Mouse (Mus musculus): ENCODE results near the gene Dao.

Gene Dao

DNA sequence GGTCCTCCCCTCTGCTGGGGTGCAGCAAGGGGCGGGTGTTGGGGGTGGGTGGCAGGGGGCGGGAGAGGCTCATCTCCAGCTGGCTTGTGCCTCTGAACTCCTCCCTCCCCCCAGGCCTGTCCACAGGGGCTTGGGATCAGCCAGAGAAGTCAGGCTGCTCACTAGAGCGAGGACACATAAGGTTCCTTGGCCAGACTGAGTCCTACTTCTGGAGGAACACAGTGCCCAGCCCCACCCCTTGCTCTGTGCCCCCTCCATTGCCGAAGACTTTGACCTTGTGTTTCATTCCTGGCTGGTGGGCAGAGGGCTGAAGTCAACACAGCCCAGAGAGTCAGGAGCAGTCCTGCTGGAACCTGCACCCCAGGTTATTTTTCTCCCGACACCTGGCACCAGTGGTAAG lies at the start of gene Dao:
Dao (plus strand) TSS at position 162 of the 400 bp plus-strand sequence.
- no peak for DNase-seq (ENCODE audit: low spot score)

DNA sequence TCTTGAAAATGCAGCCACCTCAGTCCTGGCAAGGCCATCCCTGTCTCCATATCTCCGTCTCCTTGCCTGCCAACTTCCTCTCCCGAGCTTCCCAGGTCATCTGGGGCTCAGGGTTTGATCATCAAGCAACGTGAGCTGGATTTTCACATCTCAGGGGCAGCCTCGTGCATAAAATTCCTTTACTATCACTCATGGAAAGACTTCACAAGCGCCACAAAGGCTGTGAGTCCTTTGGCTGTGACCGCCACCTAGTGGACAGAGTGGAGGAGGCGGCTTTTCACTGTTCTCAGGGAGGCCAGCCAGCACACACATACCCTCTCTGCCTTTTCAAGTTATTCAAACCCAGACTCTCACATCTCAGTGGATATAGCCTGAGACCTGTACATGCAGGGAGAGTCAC lies 49.1 kb upstream of the Dao start:
- DNase-seq (ENCODE audit: low spot score), result peak; percentile 71

DNA sequence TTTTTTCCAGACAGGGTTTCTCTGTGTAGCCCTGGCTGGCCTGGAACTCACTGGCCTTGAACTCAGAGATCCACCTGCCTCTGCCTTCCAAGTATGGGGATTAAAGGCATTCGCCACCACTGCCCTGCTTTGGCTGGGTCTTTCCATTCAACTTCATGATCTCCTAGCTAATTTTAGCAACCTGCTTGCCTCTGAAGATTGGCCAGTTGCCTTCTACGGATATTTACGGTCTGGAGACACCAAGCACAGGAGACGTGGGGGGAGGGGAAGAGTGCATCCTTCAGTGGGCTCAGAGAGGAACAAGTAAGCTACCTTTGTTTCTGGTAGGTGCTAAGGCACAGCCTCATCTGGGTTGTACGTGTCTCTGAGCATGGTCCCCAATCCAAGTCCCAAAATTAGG lies 48.2 kb upstream of the Dao start:
- DNase-seq (ENCODE audit: low spot score), result no peak

- DNase-seq (ENCODE audit: low spot score), result no peak
Observed at GRCm38 (mm10) chr5:113955691-113956090, 47.8 kb upstream of the Dao start.

DNA sequence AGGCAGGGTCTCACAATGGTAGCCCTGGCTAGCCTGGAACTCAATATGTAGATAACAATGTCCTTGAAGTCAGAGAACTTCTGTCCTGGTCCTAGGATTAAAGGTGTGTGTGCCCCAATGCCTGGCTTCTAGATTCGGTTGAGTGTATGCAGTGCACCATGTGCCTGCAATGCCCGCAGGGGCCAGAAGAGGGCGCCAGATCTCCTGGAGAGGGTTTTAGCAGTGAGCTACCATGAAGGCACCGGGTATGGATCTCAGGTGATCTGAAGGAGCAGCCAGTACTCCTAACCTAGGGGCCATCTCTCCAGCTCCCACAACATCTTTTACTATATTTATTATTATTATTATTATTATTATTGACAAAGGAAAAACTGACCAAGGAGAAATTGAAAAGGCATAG lies 47.0 kb upstream of the Dao start:
- peak; percentile 77 for DNase-seq (ENCODE audit: low spot score)

DNA sequence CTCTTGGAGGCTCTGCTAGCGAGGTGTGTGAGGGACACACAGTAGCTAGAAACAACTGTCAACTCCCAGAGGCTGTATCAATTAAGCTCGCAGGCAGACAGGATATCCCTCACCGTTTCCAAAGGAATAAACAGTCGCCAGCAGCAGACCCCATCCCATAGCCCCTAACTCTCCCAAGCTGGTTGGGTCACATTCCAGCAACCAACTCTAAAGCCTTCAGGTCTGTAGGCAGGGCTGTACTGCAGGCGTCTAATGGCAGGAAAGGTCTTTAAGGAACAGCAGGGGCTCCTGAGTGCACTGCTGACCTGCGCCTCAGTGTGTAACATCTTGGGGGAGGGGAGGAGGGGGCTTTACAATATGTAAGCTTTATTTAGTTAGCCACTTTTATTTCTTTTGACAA lies 44.5 kb upstream of the Dao start:
- DNase-seq (ENCODE audit: low spot score), result no peak

DNA sequence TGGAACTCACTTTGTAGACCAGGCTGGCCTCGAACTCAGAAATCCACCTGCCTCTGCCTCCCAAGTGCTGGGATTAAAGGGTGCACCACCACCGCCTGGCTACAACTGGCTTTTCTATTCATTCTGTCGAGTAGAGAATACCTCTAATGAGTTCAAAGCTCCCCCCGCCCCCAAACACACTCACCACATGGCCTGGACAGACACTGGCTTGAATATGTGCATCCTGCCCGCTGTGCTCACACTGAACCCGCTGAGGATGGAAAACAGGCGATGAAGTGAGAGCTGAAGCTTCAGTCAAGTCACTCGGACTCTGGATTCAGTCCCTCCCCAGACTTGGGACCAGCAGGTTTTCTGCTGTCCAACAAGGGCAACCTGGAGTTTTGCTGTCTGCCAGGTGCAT lies 43.1 kb upstream of the Dao start:
- DNase-seq (ENCODE audit: low spot score), result no peak

GRCm38 (mm10) chr5:113961776-113962175 lies 41.7 kb upstream of the Dao start:
- no peak for DNase-seq (ENCODE audit: low spot score)

DNA sequence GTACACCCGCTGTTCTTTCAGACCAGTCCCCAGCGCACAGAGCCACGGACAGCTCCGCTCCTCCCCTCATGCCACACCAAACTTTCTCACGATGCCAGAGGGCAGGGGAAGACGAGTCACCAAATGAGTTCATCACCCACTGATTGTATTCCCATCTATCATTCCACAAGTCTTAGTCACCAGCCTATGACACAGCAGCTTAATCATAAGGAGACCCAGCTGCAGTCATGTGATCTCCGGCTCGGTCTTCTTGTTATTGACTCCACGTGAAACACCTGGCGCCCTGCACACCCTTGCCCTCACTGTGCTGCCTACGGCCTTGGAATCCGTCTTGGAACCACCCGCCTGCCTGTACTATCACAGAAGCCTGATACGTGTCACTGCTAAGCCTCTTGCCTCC lies 38.5 kb upstream of the Dao start:
- no peak for DNase-seq (ENCODE audit: low spot score)

DNA sequence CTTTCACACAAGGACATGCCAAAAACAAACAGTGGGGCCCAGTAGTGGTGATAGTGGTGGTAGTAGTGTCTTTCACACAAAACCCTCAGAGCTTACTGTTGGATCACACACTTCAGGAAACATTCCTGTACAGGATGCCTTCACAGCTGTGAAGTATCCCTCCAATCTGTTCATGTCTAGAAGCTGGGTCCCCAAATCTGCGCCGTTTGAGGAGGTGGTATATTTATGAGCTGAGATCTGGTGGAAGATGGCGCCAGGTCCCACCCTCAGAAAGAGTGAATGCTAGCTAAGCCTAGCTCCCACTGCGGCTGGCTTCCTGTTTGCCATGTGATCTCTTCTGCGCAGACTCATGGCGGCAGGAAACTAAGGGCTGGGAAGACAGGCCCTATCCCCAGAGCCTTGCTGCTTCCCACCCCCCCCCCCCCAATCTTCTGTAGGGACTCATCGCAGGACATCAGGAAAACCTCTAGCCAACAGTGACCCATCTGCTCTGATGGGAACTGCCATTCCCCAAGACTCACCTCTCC lies 37.8 kb upstream of the Dao start:
- no peak for DNase-seq (ENCODE audit: low spot score)

- DNase-seq (ENCODE audit: low spot score), result no peak
Observed at GRCm38 (mm10) chr5:113966452-113967150, 36.9 kb upstream of the Dao start.

DNA sequence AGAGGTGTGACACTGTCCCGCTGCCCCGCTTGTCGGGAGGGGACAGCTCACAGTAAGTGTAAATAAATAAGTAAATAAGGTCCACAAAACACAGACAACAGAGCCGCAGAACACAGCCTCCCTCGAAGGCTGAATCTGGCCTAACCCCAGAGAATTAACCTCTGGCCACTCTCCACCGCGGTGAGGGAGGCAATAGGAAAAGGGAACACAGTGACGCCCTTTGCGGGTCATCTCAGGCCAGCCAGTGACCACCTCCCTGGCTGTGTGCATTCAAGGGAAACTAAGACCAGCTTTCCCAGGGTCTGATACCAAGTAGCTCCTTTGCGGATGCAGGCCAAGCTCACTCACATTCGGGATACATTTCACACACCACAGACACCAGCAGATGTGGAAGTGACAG lies 35.1 kb upstream of the Dao start:
- DNase-seq (ENCODE audit: low spot score), result no peak

- no peak for DNase-seq (ENCODE audit: low spot score)
Observed at GRCm38 (mm10) chr5:113971434-113971960, 32.0 kb upstream of the Dao start.

DNA sequence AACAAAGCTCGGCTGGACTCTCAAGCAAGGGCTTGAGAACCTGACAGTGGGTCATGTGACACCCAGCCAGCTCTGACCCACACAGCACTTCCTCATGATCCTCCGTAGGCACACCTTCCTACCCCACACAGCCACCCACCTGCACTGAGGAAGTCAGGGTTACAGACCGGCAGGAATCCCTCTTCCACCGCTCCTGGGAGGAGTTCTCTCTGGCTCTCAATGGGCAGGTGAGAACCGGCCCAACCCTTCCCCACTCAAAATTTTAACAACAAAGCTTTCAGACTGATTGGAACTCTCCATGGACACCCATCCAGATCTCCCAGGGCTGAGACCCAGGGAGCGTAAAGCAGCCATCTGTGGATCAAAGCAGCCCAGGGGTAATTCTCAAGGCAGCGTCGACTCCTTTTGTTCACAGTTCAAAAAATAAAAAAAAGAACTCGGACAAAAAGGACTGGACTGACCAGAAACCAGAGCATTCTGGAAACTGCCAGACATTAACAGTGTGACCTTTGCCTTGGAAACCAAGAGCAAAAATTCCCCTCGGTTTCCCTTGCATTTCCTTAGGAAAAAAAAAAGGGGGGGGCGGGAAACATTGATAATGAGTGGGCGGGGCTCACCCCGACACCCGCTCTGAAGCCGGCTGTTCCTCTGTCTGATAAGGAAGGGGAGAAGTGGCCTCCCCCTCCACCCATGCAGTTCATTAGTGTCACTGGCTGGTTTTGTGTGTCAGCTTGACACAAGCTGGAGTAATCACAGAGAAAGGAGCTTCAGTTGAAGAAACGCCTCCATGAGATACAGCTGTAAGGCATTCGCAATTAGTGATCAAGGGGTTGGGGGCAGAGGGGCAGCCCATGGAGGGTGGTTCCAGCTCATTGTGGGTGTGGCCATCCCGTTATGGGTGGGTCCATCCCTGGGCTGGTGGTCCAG lies 30.7 kb upstream of the Dao start:
- DNase-seq (ENCODE audit: low spot score), result no peak

DNA sequence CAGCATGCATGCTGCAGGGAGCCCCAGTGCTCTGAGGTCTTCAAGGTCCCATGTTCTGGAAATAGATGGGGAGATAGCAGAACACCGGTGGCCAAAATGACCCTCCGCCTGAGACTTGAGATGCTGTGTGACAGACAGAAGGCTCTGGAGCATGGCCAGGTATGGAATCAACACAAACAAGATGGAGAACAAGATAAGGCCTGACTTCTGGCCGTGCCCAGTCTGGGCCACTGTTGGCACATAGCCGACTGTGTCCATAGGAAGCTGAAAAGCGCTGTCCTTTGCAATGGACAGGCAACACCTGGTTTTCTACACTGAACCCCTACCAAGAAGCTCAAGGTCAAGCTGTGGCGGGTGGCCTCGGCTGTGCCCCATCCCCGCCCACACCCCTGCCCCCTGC lies 29.7 kb upstream of the Dao start:
- DNase-seq (ENCODE audit: low spot score), result no peak

DNA sequence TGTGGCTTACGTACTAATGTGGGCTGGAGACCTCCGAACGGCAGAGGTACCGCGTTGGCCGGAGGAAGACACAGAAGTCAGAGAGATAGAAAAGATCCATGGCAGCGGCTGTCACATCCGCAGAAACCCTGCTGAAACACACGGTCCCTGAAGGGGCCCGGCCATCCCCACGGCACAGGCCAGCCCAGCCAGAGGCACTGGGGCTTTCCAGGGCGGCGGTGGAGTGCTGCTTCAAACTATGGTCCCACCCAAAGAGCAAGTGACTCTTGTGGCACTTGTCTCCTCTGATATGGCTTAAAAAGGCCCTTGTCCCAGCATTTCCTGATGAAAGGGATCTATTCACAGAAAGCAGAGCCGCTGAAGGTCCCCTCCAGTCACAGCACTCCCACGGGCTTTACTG lies 28.9 kb upstream of the Dao start:
- DNase-seq (ENCODE audit: low spot score), result no peak

- no peak for DNase-seq (ENCODE audit: low spot score)
Observed at GRCm38 (mm10) chr5:113975538-113976215, 27.8 kb upstream of the Dao start.

DNA sequence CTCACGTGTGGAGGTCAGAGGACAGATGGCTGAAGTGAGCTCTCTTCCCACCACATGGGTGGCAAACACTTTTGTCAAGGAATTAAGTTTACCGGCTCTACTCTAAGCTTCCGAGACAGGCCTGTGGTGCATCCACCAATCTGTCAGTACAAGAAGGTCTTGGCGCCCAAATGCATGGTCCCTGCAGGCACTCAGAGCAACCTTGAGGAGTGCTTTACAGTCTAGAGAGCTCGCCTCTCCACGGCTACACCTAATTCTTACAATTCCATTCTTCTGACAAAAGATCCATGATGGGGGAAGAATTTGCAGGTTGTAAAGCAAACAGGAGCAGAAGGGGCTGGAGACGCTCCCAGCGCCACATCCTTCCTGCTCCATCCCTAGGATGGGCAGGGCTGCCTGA lies 26.9 kb upstream of the Dao start:
- DNase-seq (ENCODE audit: low spot score), result no peak

- DNase-seq (ENCODE audit: low spot score), result no peak
Observed at GRCm38 (mm10) chr5:113977309-113977708, 26.2 kb upstream of the Dao start.

DNA sequence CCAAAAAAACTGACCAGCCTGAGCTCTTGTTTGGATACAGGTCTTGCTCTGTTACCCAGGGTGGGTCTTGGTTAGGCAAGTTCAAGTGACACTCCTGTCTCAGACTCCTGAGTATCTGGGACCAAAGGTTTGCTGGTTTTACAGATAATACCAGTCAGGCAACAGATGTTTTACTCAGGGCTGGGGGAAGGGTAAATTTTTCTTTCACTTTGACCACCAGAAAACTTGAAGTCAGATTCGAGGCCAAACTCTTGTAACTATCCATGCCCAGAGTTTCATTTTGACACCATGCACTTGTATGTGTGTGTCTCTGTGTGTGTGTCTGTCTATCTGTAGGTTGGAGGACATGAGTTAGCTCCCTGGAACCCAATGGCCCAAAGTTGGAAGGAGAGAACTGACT lies 23.0 kb upstream of the Dao start:
- DNase-seq (ENCODE audit: low spot score), result no peak

DNA sequence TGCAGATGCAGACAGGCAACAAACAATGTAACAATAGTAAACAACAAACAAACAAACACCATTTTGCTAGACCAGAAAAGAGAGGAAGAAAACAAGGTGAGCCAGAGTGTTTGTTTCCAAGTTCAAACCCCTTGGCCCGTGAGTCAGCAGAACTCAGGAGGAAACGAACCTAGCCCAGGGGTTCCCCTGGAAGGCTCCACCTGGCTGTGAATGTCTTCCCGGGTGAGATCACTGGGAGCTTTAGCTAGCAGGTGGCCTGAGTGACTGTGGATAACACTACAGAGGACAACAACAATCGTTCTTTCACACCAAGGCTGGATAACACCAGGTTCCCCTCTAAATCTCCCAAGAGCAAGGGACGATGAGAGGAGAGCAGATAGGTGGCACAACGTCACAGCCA lies 22.3 kb upstream of the Dao start:
- DNase-seq (ENCODE audit: low spot score), result no peak

GRCm38 (mm10) chr5:113981843-113982242 lies 21.7 kb upstream of the Dao start:
- no peak for DNase-seq (ENCODE audit: low spot score)
